Mouse (Mus musculus) heart, embryonic 10.5 days (tissue): ENCODE results near the gene Slc16a13. TPM values are rescaled to one million over a fixed set of nuclear protein-coding genes. Genes with fewer than 3 reads are reported as not detected.

ENCODE experiments used
- DNase-seq: peaks from one replicate; pipeline ENCODE4 v3.0.0-alpha.2; 2017; ENCODE audit warnings: low spot score
- H3K27ac ChIP-seq: fragments of 300-500 bp; sonication (generic); 2 replicates; pipeline ENCODE4 v1.5.1; 2016; ENCODE audit warnings: mild to moderate bottlenecking
- H3K27me3 ChIP-seq: fragments of 300-500 bp; sonication (generic); 2 replicates; pipeline ENCODE4 v1.6.1; 2016; ENCODE audit warnings: mild to moderate bottlenecking; ENCODE audit not compliant: poor library complexity, insufficient read depth, severe bottlenecking
- H3K36me3 ChIP-seq: fragments of 300-500 bp; sonication (generic); 2 replicates; pipeline ENCODE4 v1.6.1; 2016; ENCODE audit warnings: mild to moderate bottlenecking, moderate library complexity
- H3K4me1 ChIP-seq: fragments of 300-500 bp; sonication (generic); 2 replicates; pipeline ENCODE4 v1.6.1; 2016; ENCODE audit warnings: mild to moderate bottlenecking
- H3K4me3 ChIP-seq: fragments of 300-500 bp; sonication (generic); 2 replicates; pipeline ENCODE4 v1.5.1; 2016; ENCODE audit warnings: mild to moderate bottlenecking, moderate library complexity
- H3K9me3 ChIP-seq: fragments of 300-500 bp; sonication (generic); 2 replicates; pipeline ENCODE4 v1.6.1; 2016; ENCODE audit warnings: mild to moderate bottlenecking, moderate library complexity
- WGBS: fragments of 180-500 bp; shearing (Covaris S2); methylation state at CpG from one replicate; pipeline ENCODE4 v1.1.7; 2016; 5-methylcytosine and 5-hydroxymethylcytosine counted together
- polyA plus RNA-seq: library from polyadenylated mRNA; unstranded; fragments of >200 nt; fragmentation: Nextera tagmentation; extraction: Ambion mirVana; gene quantifications from 2 replicates; pipeline ENCODE4 v1.2.1, GENCODE M21; 2016

The Slc16a13 gene
- polyA plus RNA-seq, 1 experiment from 2014 or later = 10.0 TPM

DNA sequence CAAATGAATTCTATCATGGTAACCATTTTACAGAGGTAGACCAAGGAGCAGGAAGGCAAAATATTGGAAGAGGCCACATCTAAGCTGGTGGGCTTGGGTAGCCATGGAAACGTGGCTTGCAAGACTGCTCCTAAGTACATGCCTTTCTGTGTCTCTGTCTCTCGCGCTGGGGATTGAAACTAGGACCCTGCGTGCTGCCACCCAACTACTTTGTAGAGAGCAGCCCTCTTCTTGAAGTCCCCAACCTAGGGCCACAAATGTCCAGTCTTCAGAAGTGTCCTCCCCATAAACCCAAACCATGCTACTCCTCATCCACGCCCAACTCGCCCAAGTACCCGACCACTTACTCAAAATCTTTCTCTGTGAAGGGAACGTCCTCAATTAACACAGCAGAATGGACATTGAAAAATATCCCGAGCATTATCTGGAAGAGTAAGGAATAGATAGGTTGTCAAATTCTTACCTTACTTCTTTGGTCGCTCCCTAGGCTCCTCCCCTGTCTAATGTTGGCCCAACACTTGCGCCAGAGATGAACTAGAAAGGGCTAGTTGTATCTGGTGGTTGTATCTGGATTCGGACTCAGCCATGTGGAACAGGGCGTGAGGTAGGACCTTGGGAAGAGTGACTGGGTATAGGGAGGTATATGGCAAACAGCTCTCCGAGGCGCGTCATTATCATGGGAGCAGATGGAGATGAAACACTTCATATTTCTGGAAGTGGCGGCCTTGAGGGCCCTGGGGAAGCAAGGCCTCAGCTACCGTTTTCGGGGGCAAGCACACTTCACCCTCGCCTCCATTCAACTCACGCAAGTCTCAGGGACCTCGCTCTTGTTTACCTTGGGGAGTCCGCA, 18.0 kb upstream of the Slc16a13 start:
- H3K4me1 ChIP-seq = peaks cover 50% of the 10 kb centered on the region
- peak overlapping the region; percentile 92 for H3K4me3 ChIP-seq
- H3K27me3 ChIP-seq = no peaks in the 10 kb centered on the region
- H3K36me3 ChIP-seq = peaks cover 16% of the 10 kb centered on the region
- no peaks in the 10 kb centered on the region for H3K9me3 ChIP-seq
- peak overlapping the region; percentile 97 for H3K27ac ChIP-seq
- WGBS = 12% methylated on average over 23 of the region's 23 CpGs
- peak; percentile 77 for DNase-seq

DNA sequence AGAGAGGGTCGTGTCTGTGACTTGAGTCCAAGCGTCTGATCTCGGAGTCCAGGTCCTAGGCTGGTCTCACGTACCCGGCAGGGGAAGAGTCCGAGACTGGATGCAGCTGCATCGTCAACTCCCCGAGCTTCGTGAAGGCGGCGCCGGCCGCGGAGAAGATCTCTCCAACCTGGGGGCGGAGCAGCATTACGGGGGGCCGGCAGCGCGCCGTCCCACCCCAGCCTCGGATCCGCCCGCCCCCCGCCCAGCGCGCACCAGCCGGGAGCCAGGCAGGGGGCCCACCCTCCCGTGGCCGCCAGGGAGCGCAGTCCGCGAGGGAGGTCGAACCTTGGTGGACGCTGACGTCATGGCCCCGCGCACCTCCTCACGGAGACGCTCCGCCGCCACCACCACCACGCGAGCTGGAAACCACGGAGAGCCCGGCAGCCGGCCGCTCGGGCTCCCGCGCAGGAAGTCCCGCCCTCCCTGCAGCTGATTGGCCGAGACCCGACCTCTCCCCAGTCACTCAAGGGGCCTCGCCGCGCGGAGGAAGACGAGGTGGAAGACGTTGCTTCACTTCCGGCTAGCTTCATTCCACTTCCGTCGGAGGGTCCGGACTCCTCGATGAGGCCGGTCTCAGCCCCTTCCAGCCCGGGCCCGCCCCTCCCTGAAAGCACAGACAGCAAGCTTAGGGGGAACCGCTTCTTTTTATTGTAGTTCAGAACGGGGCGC, 16.7 kb upstream of the Slc16a13 start, which contains the start of gene 0610010K14Rik:
Gene 0610010K14Rik, minus strand, starts transcription at position 458 of the 711 bp plus-strand sequence.
- H3K36me3 ChIP-seq = peaks cover 16% of the 10 kb centered on the region
- peaks cover 58% of the 10 kb centered on the region for H3K4me1 ChIP-seq
- peak within 1 kb of the TSS; percentile 92 for H3K4me3 ChIP-seq
- under 1% methylated on average over 66 of the region's 70 CpGs for WGBS
- peak; percentile 99 for DNase-seq
- H3K27me3 ChIP-seq = no peaks in the 10 kb centered on the region
- H3K27ac ChIP-seq = peak within 1 kb of the TSS; percentile 97
- no peaks in the 10 kb centered on the region for H3K9me3 ChIP-seq

DNA sequence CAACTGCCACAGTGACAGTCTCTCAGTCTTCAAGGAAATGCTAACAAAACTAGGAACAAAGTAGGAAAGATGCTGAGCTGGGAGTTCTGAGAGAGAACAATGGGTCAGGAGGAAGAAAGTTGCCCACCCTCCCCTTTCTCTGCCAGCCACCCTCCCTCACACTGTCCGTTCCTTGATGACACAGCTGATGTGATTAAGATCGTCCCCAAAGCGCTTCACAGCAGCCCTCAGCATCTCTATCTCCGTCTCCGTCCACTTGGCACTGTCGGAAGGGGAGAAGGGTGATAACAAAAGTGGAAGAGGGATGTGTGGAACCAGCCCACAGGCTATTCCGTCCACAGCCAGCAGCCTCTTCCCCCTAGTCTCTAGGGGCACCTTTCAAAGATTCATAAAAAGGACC, 15.9 kb upstream of the Slc16a13 start:
- Histone ChIP-seq H3K27ac (peak overlapping the region; percentile 97), H3K27me3 (no peaks in the 10 kb centered on the region), H3K36me3 (peaks cover 16% of the 10 kb centered on the region), H3K9me3 (no peaks in the 10 kb centered on the region), H3K4me1 (peaks cover 64% of the 10 kb centered on the region), H3K4me3 (peak overlapping the region; percentile 92)
- 6% methylated on average over 7 of the region's 7 CpGs for WGBS
- DNase-seq = no peak

DNA sequence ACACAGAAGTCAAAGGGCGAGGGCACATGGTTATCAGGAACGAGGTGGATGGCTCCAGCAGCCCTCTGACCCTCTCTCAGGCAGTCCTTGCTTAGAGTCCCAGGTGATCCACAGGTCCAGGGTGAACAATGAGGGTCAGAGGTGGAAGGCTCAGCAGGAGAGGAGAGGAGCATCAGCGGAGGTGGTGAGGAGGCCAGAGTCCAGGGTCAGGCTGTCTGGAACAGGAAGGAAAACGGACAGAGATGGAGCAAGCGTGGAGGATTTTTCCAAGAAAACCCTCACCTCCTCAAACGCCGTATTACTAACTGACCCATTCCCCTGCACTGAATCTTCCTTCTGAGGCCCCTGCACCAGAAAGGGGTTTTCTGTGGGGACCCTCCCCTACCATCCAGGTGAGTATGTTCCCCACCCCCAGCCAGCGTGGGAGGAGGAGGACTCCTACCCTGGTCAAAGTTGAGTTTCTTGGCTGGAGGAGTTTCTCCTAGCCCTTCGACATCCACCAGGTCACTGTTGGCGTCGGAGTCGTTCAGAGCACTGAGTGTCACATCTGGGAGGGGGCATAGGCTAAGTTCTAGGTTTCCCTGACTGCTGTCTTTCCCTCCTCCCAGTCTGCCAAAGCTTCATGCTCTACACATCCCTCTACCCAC, 14.5 kb upstream of the Slc16a13 start:
- Histone ChIP-seq H3K9me3 (no peaks in the 10 kb centered on the region), H3K36me3 (peaks cover 16% of the 10 kb centered on the region), H3K27ac (no peak overlapping the region), H3K27me3 (peaks cover under 1% of the 10 kb centered on the region; the same call in 1 of the 2 replicates), H3K4me1 (peaks cover 66% of the 10 kb centered on the region), H3K4me3 (no peak overlapping the region)
- WGBS = 89% methylated on average over 12 of the region's 12 CpGs
- no peak for DNase-seq

DNA sequence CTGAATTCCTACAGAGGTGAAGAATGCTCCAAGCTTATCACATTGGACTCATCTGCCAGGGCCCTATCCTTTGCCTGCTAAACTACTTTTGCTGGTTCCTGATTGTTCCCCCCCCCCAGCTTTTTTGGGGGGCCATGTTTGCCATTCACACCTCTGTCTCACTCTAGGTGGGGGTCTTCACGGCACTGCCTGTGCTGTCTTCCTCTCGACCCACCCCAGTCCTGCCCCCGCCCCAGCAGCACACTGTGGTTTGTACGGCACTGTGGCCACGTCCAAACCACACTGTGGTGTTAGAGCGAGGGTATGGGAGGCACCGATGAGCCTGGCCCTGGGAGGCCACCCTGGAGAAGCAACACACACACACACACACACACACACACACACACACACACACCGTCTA, 13.6 kb upstream of the Slc16a13 start:
- peaks cover 16% of the 10 kb centered on the region for H3K36me3 ChIP-seq
- WGBS = 79% methylated on average over 8 of the region's 8 CpGs
- peak overlapping the region; percentile 56; the same call in 1 of the 2 replicates for H3K27ac ChIP-seq
- peaks cover 9% of the 10 kb centered on the region for H3K27me3 ChIP-seq
- H3K9me3 ChIP-seq = no peaks in the 10 kb centered on the region
- DNase-seq = no peak
- peaks cover 72% of the 10 kb centered on the region for H3K4me1 ChIP-seq
- H3K4me3 ChIP-seq = no peak overlapping the region

DNA sequence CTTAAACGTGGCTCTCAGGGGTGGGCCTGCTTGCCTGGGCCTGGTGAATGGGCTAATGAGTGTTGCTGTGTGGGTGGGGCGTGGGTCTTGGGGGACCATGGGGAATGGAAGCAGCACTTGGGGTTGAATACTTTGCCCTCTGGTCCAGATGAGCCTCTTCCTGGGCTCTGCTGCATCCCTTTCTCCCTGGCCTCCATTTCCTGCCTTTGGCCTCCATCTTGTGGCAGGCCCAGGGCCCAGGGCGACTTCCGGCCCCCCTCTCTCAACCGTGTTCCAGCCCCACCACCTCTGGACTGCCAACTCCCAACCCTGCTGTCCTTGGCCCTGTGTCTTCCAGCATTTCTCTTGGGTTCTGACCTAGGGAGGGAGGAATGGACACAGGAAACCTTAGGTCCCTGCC, 13.2 kb upstream of the Slc16a13 start:
- Histone ChIP-seq H3K27me3 (peaks cover 14% of the 10 kb centered on the region), H3K27ac (peak overlapping the region; percentile 56), H3K9me3 (no peaks in the 10 kb centered on the region), H3K36me3 (peaks cover 16% of the 10 kb centered on the region), H3K4me3 (no peak overlapping the region; the same call in 1 of the 2 replicates), H3K4me1 (peaks cover 76% of the 10 kb centered on the region)
- WGBS = 43% methylated on average over 5 of the region's 5 CpGs
- peak; percentile 72 for DNase-seq

DNA sequence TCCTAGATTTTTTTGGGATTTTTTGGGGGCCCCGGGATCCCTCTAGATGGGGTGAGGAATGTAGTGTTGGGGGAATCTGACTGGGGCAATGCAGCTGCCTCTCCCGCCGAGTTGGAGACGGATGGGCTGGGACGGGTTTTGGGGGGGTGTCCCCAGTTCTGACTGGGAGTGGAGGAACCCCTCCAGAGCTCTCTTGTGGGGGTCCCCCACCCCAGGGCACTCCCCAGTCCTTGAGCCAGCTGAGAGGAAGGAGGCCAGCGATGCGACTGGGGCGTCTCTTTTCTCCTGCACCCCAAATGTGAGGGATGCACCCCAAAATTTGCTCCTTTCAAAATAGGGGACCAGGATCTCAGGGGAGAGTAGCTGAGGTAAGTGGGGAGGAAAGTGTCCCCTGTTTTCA, 12.2 kb upstream of the Slc16a13 start:
- Histone ChIP-seq H3K27me3 (peaks cover 24% of the 10 kb centered on the region), H3K27ac (peak overlapping the region; percentile 91), H3K4me1 (peaks cover 75% of the 10 kb centered on the region), H3K9me3 (no peaks in the 10 kb centered on the region), H3K4me3 (peak overlapping the region; percentile 63), H3K36me3 (peaks cover 16% of the 10 kb centered on the region)
- WGBS = 38% methylated on average over 8 of the region's 8 CpGs
- no peak for DNase-seq

DNA sequence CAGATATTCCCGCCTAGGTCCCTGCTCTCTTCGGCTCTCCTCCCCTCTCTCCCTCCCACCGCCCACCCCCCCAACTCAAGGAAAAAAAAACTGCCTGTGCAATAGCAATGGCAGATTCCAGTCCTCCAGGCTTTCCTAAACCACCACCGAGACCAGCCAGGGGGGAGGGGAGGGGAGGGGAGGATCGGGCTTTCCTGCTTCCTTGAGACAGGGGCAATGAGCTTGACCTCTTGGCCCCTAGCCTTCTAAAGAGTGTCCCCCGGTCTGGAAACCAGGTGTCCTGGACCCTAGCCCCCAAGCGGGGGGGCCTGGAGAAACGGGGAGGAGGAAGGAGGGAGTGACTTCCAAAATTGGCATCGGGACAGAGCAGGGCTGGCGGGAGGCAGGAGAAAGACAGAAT, 11.7 kb upstream of the Slc16a13 start:
- DNase-seq = no peak
- peaks cover 76% of the 10 kb centered on the region for H3K4me1 ChIP-seq
- peak overlapping the region; percentile 63 for H3K4me3 ChIP-seq
- peaks cover 29% of the 10 kb centered on the region for H3K27me3 ChIP-seq
- no peaks in the 10 kb centered on the region for H3K9me3 ChIP-seq
- WGBS = 6% methylated on average over 10 of the region's 10 CpGs
- H3K36me3 ChIP-seq = peaks cover 16% of the 10 kb centered on the region
- H3K27ac ChIP-seq = peak overlapping the region; percentile 91

DNA sequence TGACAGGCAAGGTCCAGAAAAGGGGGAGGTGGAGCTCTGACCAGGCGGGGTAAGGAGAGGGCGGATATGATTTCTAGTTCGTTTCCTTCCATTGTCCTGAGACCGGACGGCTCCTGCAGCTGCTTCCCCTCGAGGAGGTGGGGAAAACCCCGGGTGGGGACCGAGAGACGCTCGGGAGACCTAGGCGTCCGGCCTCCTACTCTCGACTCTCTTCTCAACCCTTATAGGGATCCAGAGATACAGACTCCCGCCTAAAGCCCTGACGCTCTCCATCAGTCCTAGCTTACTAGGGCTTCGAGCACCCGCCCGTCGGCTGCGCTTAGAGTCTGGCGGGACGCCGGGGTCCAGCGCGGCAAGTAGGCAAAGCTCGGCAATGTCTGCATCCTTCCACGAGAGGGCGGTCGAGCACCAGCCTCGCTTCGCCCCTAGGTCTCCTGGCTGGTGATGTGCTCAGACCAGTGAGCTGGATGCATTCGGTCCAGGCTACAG, 9.4 kb upstream of the Slc16a13 start:
- DNase-seq = peak; percentile 94
- H3K4me3 ChIP-seq = peak overlapping the region; percentile 56
- no peaks in the 10 kb centered on the region for H3K9me3 ChIP-seq
- H3K36me3 ChIP-seq = peaks cover 9% of the 10 kb centered on the region
- H3K27me3 ChIP-seq = peaks cover 51% of the 10 kb centered on the region
- H3K27ac ChIP-seq = peak overlapping the region; percentile 83
- WGBS = 2% methylated on average over 32 of the region's 32 CpGs
- peaks cover 78% of the 10 kb centered on the region for H3K4me1 ChIP-seq

DNA sequence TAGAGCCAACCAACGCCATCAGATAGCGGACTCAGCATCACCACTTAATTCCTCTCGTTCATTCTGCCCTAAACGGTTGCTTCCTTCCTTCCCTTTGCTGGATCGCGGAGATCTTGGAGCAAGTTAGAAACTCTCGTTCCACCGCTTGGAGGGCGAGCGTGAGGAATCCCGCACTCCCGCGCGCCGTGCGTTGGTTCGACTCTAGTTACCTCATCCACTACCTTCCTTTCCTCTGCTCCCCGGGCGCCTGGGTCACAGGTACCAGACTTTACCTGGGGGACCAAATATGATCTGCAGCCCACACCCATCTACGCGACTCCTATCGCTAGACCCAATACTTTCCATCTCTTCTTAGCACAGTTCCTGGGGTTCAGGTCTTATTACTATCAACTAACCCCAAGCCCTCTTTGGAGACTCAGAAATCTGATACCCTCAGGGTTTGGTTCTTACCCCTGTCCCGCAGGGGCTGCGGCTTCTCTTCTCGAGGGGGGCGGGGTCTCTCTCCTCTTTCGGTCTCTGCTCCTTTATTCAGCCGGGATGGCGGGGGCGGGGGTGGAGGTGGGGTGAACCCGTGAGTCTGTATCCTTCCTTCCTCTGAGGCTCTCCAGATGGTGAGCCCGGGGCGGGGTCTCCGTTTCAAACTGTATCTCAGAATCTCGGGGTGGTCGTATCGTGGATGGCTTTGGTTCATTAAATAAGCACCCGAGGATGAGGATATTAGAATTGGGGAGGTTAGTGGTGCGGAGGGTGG, 8.6 kb upstream of the Slc16a13 start, which contains the start of gene Bcl6b:
Gene Bcl6b, minus strand, starts transcription at position 539 of the 751 bp plus-strand sequence.
- no peaks in the 10 kb centered on the region for H3K9me3 ChIP-seq
- 2% methylated on average over 39 of the region's 39 CpGs for WGBS
- peaks cover under 1% of the 10 kb centered on the region for H3K36me3 ChIP-seq
- peak within 1 kb of the TSS; percentile 83 for H3K27ac ChIP-seq
- peaks cover 60% of the 10 kb centered on the region for H3K27me3 ChIP-seq
- H3K4me1 ChIP-seq = peaks cover 70% of the 10 kb centered on the region
- no peak for DNase-seq
- peak within 1 kb of the TSS; percentile 56 for H3K4me3 ChIP-seq

DNA sequence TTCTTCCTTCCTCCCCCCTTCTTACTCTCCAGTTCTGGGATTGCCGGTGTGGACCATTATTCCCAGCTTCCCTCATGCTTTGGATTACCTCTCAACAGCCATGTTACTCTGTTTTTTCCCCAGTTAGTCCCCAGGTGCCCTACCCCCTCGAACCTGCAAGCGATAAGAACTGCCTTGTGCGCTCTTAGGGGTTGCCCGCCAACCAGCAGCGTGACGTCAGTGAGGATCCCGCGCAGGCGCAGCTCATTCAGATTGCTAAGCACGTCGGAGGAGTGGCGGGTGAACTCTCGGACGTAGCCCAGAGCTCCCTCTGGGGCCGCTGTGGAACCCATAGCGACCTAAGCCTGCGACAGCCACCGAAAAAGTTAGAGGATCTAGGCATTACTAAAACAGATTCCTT, 8.0 kb upstream of the Slc16a13 start:
- Histone ChIP-seq H3K27me3 (peaks cover 66% of the 10 kb centered on the region), H3K27ac (peak overlapping the region; percentile 83), H3K9me3 (no peaks in the 10 kb centered on the region), H3K4me1 (peaks cover 64% of the 10 kb centered on the region), H3K36me3 (no peaks in the 10 kb centered on the region), H3K4me3 (peak overlapping the region; percentile 56)
- under 1% methylated on average over 19 of the region's 19 CpGs for WGBS
- DNase-seq = peak; percentile 95

DNA sequence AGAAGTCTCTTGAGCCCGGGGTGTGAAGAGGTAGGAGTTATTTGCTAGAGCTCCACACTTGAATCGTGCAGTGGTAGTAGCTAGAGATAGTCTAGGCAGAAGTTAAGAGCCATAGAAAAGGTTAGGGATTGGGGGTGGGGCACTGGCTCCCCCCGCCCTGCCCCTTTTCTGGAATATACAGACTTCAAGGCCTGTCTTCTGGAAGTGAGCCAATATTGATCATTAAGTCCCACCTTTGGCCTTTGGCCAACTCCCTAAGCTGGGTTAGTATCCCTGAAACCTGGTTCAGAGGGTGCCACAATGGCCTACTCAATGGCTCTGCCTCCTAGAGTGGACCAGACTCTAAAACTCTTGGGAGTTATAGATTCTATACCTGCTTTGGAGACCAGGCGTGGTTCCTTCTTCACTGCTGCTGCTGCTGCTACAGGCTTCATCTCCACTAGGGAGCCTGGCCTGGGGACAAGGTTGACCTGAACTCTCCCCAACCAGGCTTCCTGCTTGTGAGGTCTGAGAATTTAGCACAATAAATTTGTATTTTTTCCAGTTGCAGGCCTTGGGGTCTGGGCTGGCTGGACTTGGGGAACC, 6.9 kb upstream of the Slc16a13 start:
- Histone ChIP-seq H3K36me3 (no peaks in the 10 kb centered on the region), H3K27ac (peak overlapping the region; percentile 83), H3K4me3 (peak overlapping the region; percentile 56), H3K4me1 (peaks cover 58% of the 10 kb centered on the region), H3K27me3 (peaks cover 66% of the 10 kb centered on the region), H3K9me3 (no peaks in the 10 kb centered on the region)
- no peak for DNase-seq
- 73% methylated on average over 4 of the region's 4 CpGs for WGBS
